Mouse (Mus musculus): ENCODE results near the gene Tnfrsf13b. TPM values are rescaled to one million over a fixed set of nuclear protein-coding genes. Genes with fewer than 3 reads are reported as not detected.

Gene Tnfrsf13b
- total and polyA plus RNA-seq, 3 experiments: 0.25 to 4.4 (median 0.70) TPM

DNA sequence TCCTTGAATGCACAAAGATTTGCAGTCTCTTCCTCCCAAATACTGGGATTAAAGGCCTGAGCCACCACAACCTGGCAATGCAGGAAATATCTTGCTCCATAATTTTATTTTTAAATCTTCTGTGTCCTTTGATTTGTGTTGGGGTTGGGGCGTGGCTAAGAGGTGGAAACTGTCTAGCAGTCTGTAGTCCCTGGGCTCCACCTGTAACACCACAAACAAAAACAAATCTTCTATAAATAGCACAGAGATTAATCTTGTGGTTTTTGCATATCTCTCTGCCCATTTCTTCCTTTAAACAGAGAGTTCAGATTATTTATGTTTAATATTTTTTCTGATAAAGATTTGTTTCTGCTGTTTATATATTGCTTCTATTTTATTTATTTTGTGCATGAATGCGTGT, 6.4 kb downstream of the Tnfrsf13b start:
- 80% methylated on average over 2 of the region's 2 CpGs for WGBS

DNA sequence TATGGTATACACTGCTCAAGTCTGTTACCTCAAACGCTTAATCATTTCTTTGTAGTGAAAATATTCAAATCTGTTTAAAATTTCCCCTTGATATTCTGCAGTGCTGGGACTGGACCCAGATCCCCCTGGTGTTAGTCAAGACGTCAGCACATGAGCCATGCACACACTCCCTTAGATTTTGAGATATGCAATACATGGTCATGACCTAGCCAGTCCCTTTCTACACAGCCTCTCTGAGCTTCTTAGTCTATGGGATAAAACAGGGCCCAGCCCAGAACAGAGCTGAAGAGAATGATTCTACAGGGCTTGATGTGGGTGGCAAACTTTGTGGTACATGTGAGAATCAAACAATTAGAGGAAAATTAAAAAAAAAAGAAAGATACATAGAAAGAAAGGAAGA, 15.1 kb downstream of the Tnfrsf13b start:
- DNase-seq: no peak
- Histone ChIP-seq H3K79me2 (replicated peaks; ENCODE audit: control insufficient read depth, insufficient read depth, low read length) (no peaks in the 10 kb centered on the region), H3K36me3 (ENCODE audit: control insufficient read depth, insufficient read depth, low read length) (no peaks in the 10 kb centered on the region), H3K27ac (no peak overlapping the region), H3K9ac (ENCODE audit: low read depth, low read length) (no peak overlapping the region), H3K4me1 (ENCODE audit: control insufficient read depth, insufficient read depth, low read length) (no peaks in the 10 kb centered on the region; the same call in 1 of the 2 replicates), H3K4me3 (no peak overlapping the region), H3K27me3 (ENCODE audit: control insufficient read depth, insufficient read depth, low read length) (no peaks in the 10 kb centered on the region)
- 80% methylated on average over 2 of the region's 2 CpGs for WGBS
- TF ChIP-seq POLR2A (IDR thresholded peaks at IDR 0.05; ENCODE audit: insufficient read depth, low read depth, low read length): no peak
- TF ChIP-seq EP300 (IDR thresholded peaks at IDR 0.05; ENCODE audit: insufficient read depth, low read depth, low read length): no peak
- TF ChIP-seq CTCF (IDR thresholded peaks at IDR 0.05): no peak
- intact Hi-C loops (cut with DNase I): no loop called here

More for the DNA sequence above, 6.4 kb downstream of the Tnfrsf13b start:
- Histone ChIP-seq H3K79me2 (replicated peaks; ENCODE audit: control insufficient read depth, insufficient read depth, low read length) (no peaks in the 10 kb centered on the region), H3K4me1 (ENCODE audit: control insufficient read depth, insufficient read depth, low read length) (no peaks in the 10 kb centered on the region), H3K4me3 (no peak overlapping the region), H3K27ac (no peak overlapping the region), H3K36me3 (ENCODE audit: control insufficient read depth, insufficient read depth, low read length) (no peaks in the 10 kb centered on the region), H3K27me3 (ENCODE audit: control insufficient read depth, insufficient read depth, low read length) (no peaks in the 10 kb centered on the region), H3K9ac (ENCODE audit: low read depth, low read length) (no peak overlapping the region)
- TF ChIP-seq CTCF (IDR thresholded peaks at IDR 0.05): no peak
- no peak for TF ChIP-seq POLR2A (IDR thresholded peaks at IDR 0.05; ENCODE audit: insufficient read depth, low read depth, low read length)
- TF ChIP-seq EP300 (IDR thresholded peaks at IDR 0.05; ENCODE audit: insufficient read depth, low read depth, low read length): no peak
- DNase-seq: no peak
- intact Hi-C loops (cut with DNase I): no loop called here

DNA sequence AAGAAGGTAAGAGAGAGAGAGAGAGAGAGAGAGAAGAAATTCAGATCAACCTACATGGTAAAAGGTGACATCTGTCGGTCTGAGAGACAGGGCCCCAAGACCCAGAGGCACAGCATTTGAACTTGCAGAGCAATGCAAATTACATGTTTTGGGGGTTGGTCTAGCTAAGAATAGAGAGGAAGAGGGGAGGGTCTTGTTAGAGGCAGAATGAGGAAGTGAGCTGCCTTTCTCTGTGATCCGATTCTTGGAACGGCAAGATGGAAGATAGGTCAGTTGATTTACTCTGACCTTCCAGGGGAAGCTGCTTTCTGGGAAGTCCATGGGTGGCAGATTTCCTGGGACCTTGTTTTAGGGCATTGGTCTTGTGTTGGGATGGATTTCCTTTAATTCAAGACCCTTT, 15.7 kb downstream of the Tnfrsf13b start:
- Histone ChIP-seq H3K4me3 (no peak overlapping the region), H3K36me3 (ENCODE audit: control insufficient read depth, insufficient read depth, low read length) (no peaks in the 10 kb centered on the region), H3K27ac (no peak overlapping the region), H3K9ac (ENCODE audit: low read depth, low read length) (no peak overlapping the region), H3K4me1 (ENCODE audit: control insufficient read depth, insufficient read depth, low read length) (no peaks in the 10 kb centered on the region; the same call in 1 of the 2 replicates), H3K79me2 (replicated peaks; ENCODE audit: control insufficient read depth, insufficient read depth, low read length) (no peaks in the 10 kb centered on the region), H3K27me3 (ENCODE audit: control insufficient read depth, insufficient read depth, low read length) (no peaks in the 10 kb centered on the region)
- DNase-seq: peak in 1 of 2 experiments; percentile 31
- TF ChIP-seq CTCF (IDR thresholded peaks at IDR 0.05) (no peak), POLR2A (IDR thresholded peaks at IDR 0.05; ENCODE audit: insufficient read depth, low read depth, low read length) (no peak), EP300 (IDR thresholded peaks at IDR 0.05; ENCODE audit: insufficient read depth, low read depth, low read length) (no peak)
- 37% methylated on average over 3 of the region's 3 CpGs for WGBS
- intact Hi-C loops (cut with DNase I): no loop called here

DNA sequence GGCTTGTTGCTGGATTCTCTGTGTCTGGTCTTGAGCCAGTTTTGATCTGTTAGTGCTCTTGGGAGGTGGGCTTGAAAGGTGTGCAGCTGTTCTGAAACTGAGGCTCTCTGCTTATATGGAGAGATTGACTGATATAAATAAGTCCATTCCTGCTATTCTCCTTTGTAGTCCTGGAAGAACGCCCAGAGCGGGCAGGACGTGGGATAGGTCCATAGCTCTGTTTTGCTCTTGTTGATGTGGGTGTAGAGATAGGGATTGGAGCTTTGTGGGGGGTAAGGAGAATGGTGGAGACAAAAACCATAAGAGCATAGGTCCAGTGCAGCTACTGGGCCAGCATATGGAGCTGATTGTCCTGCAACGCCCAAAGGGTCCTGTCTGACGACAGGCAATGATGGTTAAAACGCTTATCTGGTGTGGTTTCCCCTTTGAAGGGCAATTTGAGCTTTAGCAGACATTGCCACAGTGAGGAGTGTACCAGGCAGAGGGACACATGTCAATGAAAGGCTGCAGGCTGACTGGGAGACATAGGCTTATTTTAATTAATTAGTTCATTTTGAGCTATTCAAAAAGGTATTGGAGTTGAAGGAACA, 16.5 kb downstream of the Tnfrsf13b start:
- Histone ChIP-seq H3K36me3 (ENCODE audit: control insufficient read depth, insufficient read depth, low read length) (no peaks in the 10 kb centered on the region), H3K79me2 (replicated peaks; ENCODE audit: control insufficient read depth, insufficient read depth, low read length) (no peaks in the 10 kb centered on the region), H3K27ac (no peak overlapping the region), H3K4me1 (ENCODE audit: control insufficient read depth, insufficient read depth, low read length) (no peaks in the 10 kb centered on the region; the same call in 1 of the 2 replicates), H3K9ac (ENCODE audit: low read depth, low read length) (no peak overlapping the region), H3K27me3 (ENCODE audit: control insufficient read depth, insufficient read depth, low read length) (no peaks in the 10 kb centered on the region), H3K4me3 (no peak overlapping the region)
- 28% methylated on average over 6 of the region's 6 CpGs for WGBS
- intact Hi-C loops (cut with DNase I): no loop called here
- no peak for DNase-seq
- TF ChIP-seq CTCF (IDR thresholded peaks at IDR 0.05) (no peak), POLR2A (IDR thresholded peaks at IDR 0.05; ENCODE audit: insufficient read depth, low read depth, low read length) (no peak)

DNA sequence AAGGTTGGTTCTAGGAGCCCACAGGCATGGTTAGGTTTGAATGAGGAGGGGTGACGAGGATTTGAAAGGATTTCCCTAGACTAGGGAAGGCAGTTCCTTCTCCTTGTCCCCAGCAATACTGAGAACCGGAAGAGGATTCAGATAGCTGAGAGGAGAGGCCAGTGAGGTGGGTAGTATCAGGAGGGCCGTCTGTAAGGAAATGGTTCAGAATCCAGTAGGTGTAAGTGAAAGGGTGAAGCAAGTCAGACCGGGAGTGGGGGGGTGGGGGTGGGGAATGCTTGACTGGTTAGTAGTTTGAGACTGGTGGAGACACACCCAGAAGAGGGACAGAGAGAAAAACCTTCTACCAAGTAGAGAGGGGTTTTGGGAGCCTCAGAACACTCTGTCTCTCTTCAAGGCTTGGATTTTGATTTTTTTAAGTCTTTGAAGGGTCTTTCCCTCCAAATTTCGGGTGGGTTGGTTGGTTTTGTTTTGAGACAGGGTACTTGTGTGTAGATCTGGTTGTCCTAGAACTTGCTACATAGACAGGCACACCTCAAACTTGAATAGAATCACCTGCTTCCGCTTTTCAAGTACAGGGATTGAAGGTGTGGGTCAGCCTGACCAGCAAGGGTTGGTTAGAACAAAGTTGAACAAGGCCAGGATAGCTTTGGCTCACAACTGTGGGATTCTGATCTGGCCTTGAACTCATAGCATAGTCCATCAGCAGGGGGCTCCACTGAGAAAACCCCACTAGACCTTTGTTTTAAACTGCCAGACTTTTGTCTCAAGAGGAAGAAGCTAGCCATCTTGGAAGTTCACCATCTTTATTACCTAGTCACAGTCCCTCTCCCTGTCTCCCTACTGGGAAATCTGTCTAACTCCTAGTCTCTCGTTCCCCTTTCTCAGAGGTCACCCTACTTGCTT, 17.3 kb downstream of the Tnfrsf13b start:
- H3K27me3 ChIP-seq (ENCODE audit: control insufficient read depth, insufficient read depth, low read length): no peaks in the 10 kb centered on the region
- no peak for DNase-seq
- intact Hi-C loops (cut with DNase I): no loop called here
- no peaks in the 10 kb centered on the region; the same call in 1 of the 2 replicates for H3K4me1 ChIP-seq (ENCODE audit: control insufficient read depth, insufficient read depth, low read length)
- no peak overlapping the region for H3K9ac ChIP-seq (ENCODE audit: low read depth, low read length)
- 57% methylated on average over 7 of the region's 7 CpGs for WGBS
- H3K79me2 ChIP-seq (replicated peaks; ENCODE audit: control insufficient read depth, insufficient read depth, low read length): no peaks in the 10 kb centered on the region
- H3K4me3 ChIP-seq: no peak overlapping the region
- no peaks in the 10 kb centered on the region for H3K36me3 ChIP-seq (ENCODE audit: control insufficient read depth, insufficient read depth, low read length)
- TF ChIP-seq POLR2A (IDR thresholded peaks at IDR 0.05; ENCODE audit: insufficient read depth, low read depth, low read length) (no peak), CTCF (IDR thresholded peaks at IDR 0.05) (peak; percentile 39)
- H3K27ac ChIP-seq: no peak overlapping the region

DNA sequence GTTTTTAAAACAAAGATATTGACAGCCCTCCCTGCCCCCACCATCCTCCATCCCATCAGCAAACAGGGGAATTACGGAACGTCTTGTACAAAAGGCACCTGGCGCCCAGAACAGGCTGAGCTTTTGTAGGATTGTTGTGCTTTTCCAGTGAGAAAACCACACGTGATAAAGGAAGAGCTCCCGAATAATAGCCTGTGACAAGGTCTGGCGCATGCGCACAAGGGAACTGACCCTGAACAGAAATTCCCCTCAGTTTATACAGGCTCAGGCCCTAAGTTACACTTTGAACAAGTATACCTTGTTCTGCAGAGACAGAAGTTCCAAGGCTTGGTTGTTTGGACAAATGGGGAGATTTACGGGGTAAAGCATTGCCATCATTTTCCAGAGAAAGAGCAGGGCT, 19.0 kb downstream of the Tnfrsf13b start:
- H3K4me1 ChIP-seq (ENCODE audit: control insufficient read depth, insufficient read depth, low read length): no peaks in the 10 kb centered on the region; the same call in 1 of the 2 replicates
- no peaks in the 10 kb centered on the region for H3K27me3 ChIP-seq (ENCODE audit: control insufficient read depth, insufficient read depth, low read length)
- no peak overlapping the region for H3K4me3 ChIP-seq
- intact Hi-C loops (cut with DNase I): no loop called here
- no peak overlapping the region for H3K9ac ChIP-seq (ENCODE audit: low read depth, low read length)
- H3K79me2 ChIP-seq (replicated peaks; ENCODE audit: control insufficient read depth, insufficient read depth, low read length): no peaks in the 10 kb centered on the region
- H3K27ac ChIP-seq: no peak overlapping the region
- 83% methylated on average over 8 of the region's 8 CpGs for WGBS
- no peaks in the 10 kb centered on the region for H3K36me3 ChIP-seq (ENCODE audit: control insufficient read depth, insufficient read depth, low read length)
- TF ChIP-seq CTCF (IDR thresholded peaks at IDR 0.05) (no peak), POLR2A (IDR thresholded peaks at IDR 0.05; ENCODE audit: insufficient read depth, low read depth, low read length) (no peak), EP300 (IDR thresholded peaks at IDR 0.05; ENCODE audit: insufficient read depth, low read depth, low read length) (no peak)
- no peak for DNase-seq

Data from heart, adult 2 months (tissue).